Mouse (Mus musculus) embryo, embryonic 9.5 days (tissue): ENCODE data around the gene Gatd1.

Experiments used
- DNase-seq: peaks from one replicate; pipeline ENCODE4 v3.0.0-alpha.2; 2017; ENCODE audit errors: extremely low spot score

Gatd1 gene

DNA sequence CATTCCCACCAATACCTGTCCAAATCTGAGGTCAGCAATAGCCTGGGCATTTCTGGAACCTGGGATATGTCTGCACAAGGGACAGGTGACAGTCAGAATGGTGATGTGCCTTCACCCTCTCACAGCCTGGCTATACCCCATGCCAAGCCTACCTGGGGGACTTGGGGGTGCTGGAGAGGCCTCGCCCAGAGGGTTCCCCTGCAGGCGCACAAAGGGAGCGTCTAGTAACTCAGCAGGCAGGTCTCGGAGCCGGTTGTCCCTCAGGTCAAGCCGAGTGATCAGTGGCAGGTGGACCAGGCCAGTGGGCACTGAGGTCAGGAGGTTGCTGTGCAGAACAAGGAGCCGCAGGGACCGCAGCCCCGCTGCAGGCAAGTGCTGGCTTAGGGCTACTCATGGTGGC, 27.5 kb upstream of the Gatd1 start:
- DNase-seq = no peak

DNA sequence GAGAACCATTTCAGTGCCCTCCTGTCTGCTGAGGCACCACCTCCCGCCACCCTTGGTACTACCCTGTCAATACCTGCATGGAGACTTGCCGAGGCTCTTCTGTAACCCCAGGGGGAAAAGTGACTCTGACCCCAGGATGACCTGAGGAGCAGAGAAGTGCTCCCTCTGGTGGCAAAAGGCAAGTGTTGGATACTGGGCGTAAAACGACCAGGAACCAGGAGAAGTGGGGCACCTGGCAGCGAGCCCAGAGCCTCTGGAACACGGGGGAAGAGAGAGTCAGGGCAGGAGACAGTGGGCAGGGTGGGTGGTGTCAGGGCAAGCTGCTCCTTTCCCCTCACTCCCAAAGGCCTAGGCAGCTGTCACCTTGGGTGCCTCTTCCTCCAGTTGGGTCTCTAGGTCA, 26.7 kb upstream of the Gatd1 start:
- peak; percentile 48 for DNase-seq

DNA sequence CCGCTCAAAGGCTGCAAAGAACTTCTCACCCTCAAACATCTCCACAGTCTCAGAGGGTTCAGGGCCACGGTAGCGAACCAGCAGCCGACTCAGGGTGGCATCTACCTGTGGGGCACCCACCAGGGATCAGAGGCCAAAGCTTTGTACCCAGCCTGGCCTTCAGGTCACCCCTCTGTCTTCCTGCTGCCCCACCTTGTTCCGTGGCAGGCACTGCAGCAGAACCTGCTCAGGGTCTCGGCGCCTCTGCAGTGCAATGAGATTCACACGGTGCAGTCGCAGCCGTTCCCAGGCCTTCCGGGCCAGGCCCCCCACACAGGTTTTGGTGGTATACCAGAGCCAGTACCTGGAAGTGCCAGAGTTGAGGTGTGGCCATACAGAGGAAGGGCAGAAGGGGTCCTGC, 25.9 kb upstream of the Gatd1 start:
- DNase-seq = no peak

DNA sequence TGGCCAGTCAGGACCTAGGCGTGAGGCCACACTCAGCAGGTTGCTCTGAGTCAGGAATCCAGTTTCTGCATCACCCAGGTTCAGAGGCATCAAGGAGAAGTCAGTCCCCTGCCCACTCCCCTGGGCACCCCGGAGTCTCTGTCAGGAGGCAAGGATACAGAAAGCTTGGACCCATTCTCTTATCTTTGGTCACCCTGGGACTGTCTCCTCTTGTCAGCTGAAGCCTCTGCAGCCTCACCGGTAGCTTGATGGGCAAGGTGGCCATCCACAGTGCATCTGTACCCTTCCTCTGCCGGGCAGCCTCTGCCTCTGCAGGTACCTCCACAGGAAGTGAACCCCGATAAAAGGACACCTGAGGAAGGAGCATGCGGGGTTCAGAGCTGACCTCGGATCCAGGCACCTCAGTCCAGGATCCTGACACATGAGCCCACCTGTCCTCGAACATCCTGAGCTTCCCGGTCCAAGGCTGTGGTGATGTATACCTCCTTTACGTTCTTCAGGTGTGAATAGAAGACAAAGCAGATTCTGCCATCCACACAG, 25.3 kb upstream of the Gatd1 start:
- no peak for DNase-seq

DNA sequence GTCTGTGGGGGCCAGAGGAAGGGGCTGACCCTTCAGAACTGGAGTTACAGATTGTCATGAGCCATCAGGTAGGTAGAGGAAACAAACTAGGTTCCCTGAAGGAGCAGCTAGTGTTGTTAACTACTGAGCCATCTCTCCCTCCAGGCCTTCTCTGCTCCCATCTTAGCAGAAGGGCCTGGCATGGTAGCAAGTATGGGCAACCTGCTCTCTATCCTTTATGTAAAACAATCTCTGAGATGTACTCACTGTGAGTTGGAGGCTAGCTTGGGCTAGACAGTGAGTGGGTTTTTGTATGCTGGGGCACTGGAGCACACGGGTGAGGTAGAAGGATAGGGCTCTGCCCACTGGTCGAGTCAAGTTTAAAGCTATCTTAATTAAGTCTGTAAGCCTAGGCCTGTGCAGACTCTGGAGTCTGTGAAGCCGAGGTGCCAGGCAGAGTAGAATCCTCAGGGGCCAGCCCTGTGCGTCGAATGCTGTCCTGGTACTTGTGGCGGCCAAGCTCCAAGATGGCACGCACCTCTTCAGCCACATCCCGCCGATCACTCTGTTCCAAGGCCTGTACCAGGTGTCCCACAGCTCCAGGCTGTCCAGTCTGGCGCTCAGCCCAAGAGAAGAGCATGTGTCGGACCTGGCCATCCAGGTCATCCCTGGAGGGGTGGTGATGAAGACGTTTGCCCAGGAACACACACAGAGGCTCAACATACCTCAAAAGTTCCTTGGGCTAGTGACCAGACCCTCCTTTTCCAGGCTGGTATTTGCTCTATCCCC, 24.4 kb upstream of the Gatd1 start:
- DNase-seq = no peak

DNA sequence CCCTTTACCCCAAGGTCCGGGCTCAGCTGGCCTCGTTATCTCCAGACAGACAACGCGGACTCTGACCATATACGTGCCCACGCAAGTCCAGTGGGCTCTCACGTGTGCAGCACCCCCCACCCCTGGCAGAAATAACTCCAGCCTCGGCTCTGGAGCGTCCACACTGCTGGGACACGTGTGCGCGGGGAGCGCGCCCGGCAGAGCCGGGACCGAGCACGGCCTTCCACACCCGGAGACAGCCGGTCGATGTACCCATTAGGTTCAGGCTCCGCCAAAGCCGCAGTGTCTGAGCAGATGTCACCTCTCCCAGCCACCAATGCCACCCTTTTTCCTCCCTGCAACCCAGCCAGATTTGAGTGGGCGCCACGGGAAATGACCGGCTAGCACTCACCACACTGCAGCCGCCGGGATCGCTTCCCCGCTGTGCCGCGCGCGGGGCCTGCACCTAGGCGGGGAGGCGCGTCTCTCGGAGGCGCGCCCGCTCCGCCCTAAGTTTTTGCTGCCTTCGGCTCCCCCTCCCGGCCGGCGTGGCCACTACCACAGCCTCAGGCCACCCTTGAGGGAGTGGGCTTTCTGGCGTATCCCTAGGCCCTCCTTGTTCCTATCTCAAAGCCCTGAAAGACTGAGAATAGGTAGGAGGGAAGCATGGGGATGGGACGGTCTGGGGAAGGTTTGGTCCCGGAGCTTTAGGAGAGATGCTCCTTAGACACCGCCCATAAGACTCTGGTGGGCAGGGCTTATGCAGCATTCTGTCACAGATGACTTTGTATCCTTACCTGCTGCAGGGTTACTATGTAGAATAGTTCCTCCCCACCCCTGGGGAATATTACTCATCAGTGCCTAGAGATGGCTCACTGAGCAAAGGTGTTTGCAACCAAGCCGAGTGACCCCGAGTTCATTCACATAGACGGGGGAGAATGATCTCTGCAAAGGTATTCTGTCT, 23.5 kb upstream of the Gatd1 start, which contains the start of gene Slc25a22:
TSS of gene Slc25a22 (minus strand) at position 715 of the 943 bp plus-strand sequence.
- DNase-seq = peak; percentile 88

DNA sequence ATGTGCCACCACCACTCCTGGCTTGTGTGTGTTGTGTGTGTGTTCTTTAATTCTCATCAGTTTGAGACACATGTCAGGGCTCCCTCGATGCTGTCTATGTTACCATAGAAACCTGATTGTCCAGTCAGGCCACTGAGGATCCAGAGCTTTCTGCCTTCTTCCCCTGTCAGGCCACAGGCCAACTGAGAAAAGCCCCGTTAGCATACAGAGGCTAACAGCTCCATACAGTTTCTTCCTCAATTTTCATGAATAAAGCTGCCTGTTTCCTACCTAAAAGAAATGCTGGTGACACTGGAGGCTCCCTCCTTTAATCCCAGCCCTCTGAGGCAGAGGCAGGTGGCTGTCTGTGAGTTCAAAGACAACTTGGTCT, 22.6 kb upstream of the Gatd1 start:
- DNase-seq = no peak

DNA sequence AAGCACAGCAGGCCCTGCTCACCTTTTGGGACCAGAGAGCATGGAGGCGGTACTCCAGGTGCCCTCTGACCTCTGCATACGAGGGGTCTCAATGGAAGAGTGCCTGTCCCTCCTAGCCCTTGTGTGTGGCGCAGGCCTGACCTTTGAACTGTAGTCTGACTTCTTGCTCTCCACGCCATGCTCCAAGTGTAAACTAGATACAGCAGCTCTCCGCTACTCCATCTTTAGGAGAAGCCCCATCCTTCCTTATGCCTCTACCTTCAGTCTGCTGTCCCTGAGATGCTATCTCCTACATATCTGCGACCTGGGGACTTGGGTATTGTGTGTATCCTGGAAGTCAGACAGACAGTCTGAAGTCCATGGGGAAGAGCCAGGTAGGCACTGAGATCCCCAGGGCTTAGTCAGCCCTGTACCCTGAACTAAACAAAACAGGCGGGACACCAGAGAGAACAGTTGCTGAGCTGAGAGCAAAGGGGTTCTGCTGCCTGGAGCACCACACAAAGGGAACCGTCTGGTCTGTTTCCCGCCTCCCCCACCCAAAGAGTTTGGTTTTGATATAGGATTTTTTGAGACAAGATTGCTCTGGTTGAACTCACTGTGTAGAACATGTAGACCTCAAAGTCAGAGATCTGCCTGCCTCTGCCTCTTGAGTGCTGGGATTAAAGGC, 22.1 kb upstream of the Gatd1 start:
- DNase-seq = no peak

DNA sequence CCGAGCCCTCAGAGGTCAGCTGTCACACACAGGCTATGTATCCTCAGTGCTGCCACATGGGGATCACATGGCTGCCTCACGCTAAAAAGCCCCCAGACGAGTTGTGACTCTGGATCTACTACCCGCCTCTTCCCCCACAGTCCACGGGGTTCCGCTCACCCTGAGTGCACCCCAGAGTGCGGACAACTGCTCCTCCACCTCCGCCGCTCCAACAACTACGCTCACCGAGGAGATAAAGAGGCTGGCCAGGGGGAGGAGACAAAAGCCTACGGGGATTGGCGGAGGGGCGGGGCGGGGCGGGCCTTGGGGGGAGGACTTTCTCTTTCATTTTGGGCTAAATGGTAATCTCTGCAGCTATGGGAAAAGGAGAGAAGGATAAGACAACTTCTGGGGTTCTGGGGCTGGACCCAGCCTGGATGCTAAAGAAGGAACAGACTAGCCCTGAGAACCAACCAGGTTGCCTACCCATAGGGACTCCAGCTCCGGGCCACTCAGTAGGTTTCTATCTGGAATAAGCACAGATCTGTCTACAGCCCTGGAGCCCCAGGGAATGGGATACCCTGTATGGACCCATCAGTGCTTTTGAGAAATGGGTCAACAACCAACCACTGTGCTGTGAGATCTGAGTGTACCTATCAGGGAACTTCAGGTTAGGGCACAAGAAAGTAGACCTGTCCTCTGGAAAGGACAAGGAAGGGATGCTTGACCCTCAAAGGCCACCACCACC, 21.4 kb upstream of the Gatd1 start:
- peak; percentile 69 for DNase-seq

DNA sequence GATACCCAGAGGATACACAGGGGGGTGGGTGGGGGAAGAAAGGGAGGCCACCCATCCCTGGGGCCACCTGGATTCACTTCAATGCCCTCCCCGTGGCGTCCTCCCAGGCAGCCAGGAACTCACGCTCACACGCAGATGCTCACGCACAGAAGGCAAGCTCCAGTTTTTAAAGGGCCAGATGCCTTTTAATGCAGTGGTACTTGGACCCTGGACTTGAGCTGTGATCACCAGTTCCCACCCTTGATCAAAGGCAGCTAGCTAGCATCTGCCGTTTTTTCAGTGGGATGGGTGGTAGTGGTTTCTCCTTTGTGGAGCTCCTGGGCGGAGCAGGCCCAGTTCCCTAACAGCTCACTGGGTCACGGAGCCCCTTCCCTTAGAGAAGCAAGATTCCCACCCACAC, 20.5 kb upstream of the Gatd1 start:
- no peak for DNase-seq

DNA sequence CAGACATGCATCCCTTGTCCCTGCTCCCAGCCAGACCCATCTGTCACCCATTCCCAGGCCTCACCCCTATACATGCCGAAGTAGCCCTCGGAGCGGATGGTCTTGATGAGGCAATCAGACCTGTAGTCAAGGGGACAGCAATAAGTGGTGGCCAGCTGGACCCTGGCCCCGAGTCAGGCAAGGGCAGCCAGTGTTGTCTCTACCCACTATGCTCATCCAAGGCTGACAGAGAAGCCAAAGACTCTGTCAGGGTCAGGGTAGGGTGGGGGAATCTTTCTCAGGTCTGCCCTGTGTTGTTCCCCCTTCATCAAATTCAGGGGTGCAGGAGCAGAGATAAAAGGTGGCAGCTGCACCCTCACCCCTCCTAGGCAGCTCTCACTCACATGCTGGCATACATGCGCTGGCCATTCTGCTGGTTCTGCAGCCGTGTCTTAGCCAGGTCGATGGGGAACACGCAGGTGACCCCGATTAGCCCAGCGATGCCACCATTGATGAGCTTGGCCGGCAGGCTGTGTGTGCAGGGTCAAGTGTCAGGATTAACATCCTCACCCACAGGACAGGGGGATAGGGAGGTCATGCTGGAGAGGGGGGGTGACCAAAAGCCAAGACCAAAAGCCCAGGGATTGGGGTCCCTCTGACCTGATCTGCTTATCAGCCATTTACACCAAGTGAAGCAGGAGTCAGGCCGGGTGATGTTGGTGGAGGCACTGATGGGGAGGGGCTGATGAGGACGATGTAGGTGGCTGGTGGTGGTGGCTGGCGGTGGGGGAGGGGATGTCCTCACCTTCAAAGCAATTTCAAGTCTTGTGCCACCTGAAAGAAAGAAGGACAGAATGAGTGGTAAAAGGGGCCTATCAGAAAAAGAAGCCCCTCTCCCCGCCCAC, 19.8 kb upstream of the Gatd1 start:
- no peak for DNase-seq

DNA sequence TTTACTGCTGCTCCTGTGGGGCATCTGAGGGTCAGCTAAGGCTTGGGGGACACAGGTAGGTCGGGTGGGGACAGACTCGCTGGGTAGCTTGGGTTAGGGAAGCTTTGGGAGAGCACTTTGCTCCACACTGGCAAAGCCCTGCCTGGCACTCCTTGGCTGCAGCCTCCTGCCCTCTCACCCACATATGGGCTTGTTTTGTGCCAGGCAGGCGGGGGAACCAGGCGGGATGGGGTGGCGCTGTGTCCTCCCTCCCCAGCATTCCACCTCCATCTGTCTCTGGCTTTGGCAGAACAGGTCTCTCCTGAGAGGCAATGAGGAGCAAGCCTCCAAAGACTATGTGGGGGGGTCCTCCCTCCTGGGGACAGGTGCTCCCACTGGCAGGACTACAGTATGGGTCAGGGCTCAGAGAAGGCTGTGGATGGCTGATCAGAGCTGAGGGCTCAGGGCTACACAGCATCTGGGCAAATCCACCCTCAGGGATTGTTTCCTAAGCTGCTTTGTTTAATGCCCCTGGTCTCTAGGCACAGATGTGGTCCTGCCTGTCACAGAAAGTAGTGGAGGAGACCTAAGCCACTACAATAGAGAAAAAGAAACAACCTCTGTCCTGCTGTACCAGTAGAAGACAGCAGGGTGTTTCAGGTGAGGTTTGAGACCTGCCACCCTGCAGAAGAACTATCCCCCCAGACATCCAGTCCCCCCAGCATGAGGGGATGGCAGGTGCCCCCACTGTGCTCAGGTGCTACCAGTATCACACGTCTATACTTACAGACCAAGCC, 19.0 kb upstream of the Gatd1 start:
- no peak for DNase-seq

DNA sequence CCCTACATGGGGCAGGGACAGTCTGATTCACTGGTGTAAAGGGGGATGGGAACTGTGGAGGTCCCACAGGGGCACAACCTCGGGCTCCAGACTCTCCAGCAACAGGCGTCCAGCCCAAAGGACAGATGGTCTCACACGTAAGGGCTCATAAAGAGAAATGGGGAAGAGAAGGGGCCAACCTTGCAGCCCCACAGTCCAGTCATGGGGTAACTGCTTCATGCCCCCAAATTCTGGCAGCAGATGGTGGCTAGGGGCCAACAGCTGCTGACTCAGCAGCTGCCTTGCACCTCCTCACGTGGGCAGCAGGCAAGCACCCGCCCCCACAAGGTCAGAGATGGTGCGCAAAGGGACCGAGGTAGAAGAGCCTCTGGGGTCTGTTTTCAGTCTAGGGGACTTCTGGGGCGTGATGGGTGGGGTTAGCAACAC, 18.3 kb upstream of the Gatd1 start:
- DNase-seq = no peak

DNA sequence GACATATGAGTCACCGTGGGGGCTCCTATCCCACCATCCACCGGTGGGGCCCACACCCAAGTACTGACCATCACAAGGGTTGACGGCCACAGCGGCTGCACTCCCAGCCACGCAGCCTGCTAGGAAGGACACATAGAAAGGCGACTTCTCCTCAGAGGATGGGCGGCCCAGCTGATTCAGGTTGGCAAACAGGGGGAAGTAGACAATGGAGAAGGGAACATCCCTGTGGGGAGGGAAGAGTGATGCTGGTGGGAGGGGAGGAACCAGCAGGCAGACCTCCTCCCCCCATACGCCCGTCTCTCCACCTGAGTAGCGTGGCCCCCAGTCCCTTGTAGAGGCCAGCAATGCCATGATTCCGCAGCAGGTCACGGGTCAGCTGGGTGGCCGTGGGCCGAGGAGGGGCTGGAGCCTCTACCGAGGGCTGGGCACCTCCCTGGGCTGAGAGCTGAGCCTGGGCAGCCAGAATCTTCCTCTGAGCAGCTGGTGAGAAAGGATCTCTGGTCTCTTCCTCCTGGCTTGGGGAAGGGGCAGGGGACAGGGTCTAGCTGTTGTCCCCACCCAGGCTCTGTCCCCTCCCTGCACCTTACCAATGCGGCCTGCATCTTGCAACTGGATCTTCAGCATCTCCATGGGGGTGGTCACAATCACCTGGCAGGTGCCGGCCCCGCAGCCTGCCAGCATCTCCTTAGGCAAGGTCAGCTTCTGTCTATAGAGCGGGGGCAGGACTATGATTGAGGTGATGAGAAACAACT, 17.7 kb upstream of the Gatd1 start:
- DNase-seq = no peak

DNA sequence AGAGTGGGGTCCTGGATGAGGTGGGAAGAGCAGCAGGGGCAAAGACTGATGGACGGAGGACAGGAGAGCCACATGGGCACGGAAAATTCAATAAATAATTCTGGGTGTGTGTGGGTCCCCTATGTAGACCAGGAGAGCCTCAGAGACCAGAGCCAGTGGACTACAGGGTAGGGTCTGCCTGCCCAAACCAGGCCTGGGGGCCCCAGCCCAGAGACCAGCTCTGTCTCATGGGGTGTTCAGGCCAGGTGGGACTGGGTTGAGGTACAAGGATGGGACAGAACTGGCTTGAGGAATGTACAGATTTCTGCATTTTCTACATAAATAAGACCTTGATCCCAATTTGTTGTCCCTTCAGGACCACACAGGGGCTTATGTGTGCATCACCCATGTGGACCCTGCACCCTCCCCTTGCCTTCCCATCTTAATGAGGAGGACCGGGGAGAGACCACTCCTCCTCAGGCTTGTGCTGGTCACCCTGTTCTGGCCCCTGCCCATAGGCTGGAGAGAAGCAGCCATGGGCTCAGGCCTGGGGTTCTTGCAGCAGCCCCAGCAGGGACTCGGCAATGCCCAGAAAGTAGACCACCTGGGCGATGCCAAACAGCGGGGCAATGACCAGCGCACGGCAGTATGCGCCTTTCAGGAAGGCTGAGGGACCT, 16.8 kb upstream of the Gatd1 start:
- no peak for DNase-seq

DNA sequence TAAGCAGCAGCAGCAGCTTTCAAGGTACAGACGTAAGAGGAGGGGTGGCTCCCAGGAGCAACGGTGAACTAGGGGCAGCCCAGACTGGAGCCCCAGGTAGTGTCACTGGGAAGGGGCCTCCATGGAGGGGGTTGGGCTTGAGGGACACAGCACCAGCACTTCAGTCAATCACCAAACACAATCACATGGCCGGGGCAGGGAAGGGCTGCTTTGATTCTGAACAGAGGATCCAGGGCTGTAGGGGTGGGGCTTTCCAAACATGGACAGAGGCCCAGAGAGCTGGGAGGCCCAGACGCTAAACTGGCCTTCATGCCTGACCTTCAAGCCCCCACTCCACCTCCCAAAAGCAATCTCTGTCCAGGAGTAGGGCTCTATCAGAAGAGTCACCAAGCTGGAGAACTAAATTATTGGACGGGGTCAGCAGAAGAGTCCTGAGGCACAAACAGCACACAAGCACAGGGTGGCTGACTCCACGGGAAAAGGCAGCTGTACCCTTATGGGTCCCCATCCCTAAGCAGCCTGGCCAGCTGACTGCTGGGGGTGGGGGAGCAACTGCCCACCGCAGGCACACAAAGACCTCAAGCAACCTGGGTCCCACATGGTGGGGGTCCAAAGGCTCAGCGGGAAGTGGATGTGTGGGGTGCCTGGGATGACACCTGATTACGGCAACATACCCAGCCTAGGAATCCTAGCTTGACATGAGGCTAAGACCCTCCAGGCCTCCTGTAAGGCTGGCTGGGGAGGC, 16.1 kb upstream of the Gatd1 start:
- no peak for DNase-seq

DNA sequence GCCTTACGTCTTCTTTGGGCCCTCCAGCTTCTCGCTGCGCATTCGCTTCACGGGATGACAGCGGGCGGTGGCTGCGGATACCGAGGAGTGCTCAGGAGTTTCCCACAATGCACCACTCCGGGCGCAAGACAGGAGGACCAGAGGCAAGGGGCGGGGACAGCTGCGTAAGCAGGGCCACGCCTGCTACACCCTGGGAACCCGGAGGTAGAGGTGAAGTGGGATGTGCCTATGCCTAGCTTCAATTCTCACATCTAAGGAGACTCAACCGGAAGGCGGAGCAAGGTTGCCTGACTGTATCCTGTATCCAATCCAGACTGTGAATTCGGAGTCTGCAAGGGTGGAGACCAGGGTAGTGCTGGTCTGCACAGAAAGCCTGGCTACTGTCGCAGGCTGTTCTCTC, 15.4 kb upstream of the Gatd1 start, which contains the start of gene Cend1:
TSS of gene Cend1 (minus strand) at position 182 of the 400 bp plus-strand sequence.
- DNase-seq = peak; percentile 68

DNA sequence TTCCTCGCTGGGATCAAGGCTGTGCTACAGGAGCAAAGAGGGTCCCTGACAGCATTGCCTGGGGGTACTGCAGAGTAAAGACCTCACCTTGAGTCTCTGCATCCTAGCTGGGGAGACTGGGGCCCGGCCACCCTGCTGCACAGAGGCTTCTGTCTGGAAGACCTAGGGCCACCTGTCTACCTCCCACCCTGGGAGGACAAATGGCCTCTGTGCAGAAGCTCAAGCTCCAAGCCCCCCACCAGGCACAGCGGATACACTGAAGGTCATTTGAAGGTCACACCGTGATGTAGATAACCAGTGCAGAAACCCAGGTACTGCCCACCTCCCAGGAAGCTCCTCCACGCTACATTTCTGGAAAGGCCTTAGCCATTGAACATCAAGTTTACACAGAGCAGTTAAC, 14.8 kb upstream of the Gatd1 start:
- DNase-seq = no peak
